Mouse (Mus musculus) right cerebral cortex, postnatal 36 days (tissue): ENCODE measurements at regions not wholly inside any gene's neighbourhood (a gene's known extent, or its start where the extent isn't known, plus 50 kb on each side); places are given as distances from the start of the nearest gene placed in this dataset.
A peak's percentile ranks its signal among the peaks of the same experiment; 100 is the strongest.

Source experiments
- DNase-seq, 2 experiments: peaks; one replicate each; pipeline ENCODE4 v3.0.0; 2022; ENCODE audit warnings: low spot score in 2 of 2, mixed read lengths in 1 of 2

DNA sequence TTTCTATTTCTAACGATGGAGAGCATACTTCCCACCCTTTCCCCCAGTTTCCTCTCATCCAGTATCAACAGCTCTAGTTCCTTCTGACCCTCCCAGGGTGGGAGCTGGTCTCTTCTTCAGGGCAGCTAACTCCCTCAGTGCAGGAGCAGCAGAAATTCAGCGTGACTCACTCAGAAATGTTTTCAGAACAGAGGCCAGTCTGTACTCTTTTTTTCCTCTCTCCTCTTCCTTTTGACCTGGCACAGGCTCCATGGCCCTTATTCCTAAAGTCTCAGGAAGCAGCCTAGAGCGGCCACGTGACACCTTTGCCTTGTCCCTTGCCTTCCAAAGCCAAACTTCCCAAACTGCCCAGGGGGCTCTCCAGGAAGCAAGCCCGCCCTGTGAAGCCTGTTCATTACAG is 55.4 kb downstream of the Pja1 start:
- no peak for DNase-seq

DNA sequence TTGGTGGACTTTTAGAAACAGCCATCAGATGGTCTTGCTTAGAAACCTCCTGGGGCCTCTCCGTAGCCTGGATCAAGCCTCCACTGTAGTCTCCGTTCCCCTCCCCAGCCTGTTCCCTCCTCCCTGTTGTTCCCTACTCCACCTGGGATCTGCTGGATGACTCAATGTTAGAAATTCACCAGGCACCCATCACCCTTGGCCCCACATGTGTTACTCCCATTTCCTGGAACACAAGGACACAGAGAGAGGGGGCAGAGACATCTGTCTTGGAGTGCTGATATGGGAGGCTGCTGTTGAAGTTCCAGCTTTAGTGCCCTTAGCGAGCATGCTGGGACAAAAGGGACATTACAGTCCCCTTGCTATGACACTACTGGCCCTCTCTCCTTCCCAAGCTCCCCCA is 60.1 kb downstream of the Pja1 start:
- DNase-seq: no peak

GRCm38 (mm10) chrX:99409858-99410257 is 61.2 kb downstream of the Pja1 start:
- no peak for DNase-seq

- no peak for DNase-seq
Observed at GRCm38 (mm10) chrX:99409331-99409730, 61.7 kb downstream of the Pja1 start.

GRCm38 (mm10) chrX:99408804-99409203 is 62.3 kb downstream of the Pja1 start:
- DNase-seq: no peak

GRCm38 (mm10) chrX:99405843-99406242 is 65.2 kb downstream of the Pja1 start:
- no peak for DNase-seq

- no peak for DNase-seq
Observed at GRCm38 (mm10) chrX:99403521-99404149, 67.4 kb downstream of the Pja1 start.

DNA sequence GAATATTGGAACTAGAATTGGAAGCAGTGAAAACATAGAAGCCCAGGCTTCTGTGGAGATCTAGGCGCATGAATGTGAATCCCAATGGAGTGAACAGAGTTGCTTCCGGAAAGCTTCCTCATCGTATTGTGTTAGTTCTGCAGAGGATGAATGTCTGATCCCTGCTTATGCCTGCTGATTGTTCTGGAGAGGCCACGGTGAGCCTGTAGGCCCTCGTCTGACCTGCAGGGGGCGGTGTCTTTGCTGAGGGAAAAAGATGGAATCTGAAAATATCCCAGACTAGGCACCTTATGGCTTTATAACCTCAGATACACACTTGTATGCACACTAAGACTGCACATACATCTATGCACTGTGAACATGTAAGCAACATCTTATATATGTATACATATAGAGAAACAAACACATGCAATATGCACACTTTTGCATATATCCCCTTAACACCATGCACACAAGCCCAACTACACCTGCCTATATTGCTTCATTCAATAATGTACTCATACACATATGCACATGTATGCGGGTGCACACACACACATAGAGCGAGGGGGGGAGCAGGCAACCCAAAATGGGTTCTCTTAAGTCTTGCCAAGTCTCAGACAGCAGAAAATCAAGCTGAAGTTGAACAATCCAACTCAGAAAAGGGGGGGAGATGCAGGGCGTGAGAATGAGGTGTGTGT is 68.1 kb downstream of the Pja1 start:
- no peak for DNase-seq

GRCm38 (mm10) chrX:99397344-99397743 is 73.7 kb downstream of the Pja1 start:
- no peak for DNase-seq

GRCm38 (mm10) chrX:99396180-99396579 is 74.9 kb downstream of the Pja1 start:
- DNase-seq: no peak

DNA sequence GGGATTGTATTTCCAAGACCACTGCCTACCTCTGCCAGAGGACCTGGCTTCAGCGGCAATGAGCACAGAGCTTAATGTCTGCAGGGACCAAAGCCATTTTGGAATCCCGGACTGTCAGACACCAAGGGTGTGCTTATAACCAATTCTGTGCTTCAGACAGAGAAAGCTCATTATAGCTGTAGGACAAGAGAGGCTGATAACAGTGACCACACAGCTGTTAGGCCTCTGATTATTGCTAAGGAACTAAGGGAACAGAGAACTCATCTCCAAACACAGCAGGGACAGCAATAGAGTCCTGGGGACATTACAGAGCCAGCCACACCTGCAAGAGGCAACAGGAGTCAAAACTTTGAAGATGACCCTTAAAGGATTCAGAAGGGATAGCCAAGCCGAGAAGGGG is 76.0 kb downstream of the Pja1 start:
- no peak for DNase-seq

- no peak for DNase-seq
Observed at GRCm38 (mm10) chrX:99391628-99392027, 79.4 kb downstream of the Pja1 start.

GRCm38 (mm10) chrX:99390462-99390838 is 80.6 kb downstream of the Pja1 start:
- DNase-seq: no peak

GRCm38 (mm10) chrX:99389778-99390461 is 81.2 kb downstream of the Pja1 start:
- DNase-seq: no peak

- DNase-seq: no peak
Observed at GRCm38 (mm10) chrX:99370711-99371110, 100.4 kb downstream of the Pja1 start.

GRCm38 (mm10) chrX:99369258-99369900 is 101.7 kb downstream of the Pja1 start:
- DNase-seq: no peak

GRCm38 (mm10) chrX:99364072-99364471 is 107.0 kb downstream of the Pja1 start:
- DNase-seq: no peak

GRCm38 (mm10) chrX:99360095-99360890 is 110.8 kb downstream of the Pja1 start:
- DNase-seq: peak in 1 of 2 experiments; percentile 11

DNA sequence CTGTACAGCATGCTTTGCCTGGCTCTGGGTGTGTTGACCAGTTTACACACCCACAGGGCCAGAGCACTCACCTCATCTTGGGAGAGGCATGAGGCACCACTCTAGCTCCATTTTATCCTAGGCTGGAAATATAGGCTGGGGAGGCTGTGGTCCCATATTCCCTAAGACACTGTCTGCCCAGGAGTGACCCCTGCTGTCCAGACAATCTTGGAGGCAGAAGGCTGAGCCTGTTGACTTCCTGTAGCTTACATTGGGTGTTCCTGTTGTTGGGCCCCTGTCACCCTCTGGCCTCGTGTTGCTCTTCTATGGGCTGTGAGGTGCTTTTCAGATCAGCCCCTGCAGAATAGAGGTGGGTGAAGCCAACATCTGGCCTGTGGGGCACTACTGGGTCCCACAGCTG is 112.3 kb downstream of the Pja1 start:
- no peak for DNase-seq

GRCm38 (mm10) chrX:99358051-99358617 is 112.9 kb downstream of the Pja1 start:
- no peak for DNase-seq

GRCm38 (mm10) chrX:99355128-99355527 is 115.9 kb downstream of the Pja1 start:
- no peak for DNase-seq
